Mouse (Mus musculus) Patski (cell line): ENCODE measurements around the gene Olfr592. TPM values are rescaled to one million over a fixed set of nuclear protein-coding genes. Genes with fewer than 3 reads are reported as not detected.
"Not testable (repeated sequence)": the region's sequence is repeated elsewhere in the genome, so short reads cannot be mapped to it uniquely, and the experiment has no call there.

Experiments used
- ATAC-seq: fragments of 100-300 bp; one replicate; pipeline ENCODE4 v1.8.0; 2021
- CTCF ChIA-PET: fragments of 350-600 bp; sonication (Branson Sonifier 250); formaldehyde crosslinking; loops from one replicate; lab custom pipeline; 2022; ENCODE audit warnings: inconsistent platforms; lab: Charles Lee
- POLR2A ChIA-PET: fragments of 350-600 bp; sonication (Branson Sonifier 250); formaldehyde crosslinking; loops from one replicate; lab custom pipeline; 2022; ENCODE audit warnings: antibody characterized with exemption, inconsistent platforms; lab: Charles Lee
- DNase-seq: peaks from one replicate; pipeline ENCODE4 v3.0.0-alpha.2; 2011; ENCODE audit warnings: low read depth, low spot score
- H3K27me3 ChIP-seq: fragments of 371-371 bp; one replicate; pipeline ENCODE4 v1.5.1; 2021
- CTCF ChIP-seq: fragments of 100-300 bp; IDR thresholded peaks from one replicate; pipeline ENCODE4 v1.5.1; 2021
- in situ Hi-C: fragments of 300-500 bp; cut with MboI; formaldehyde crosslinking; loops from 3 replicates; pipeline ENCODE4 v1.11.1; 2018; ENCODE audit warnings: low pct_unique_long_range_greater_than_20kb, mixed read lengths
- polyA plus RNA-seq: library from polyadenylated mRNA; unstranded; gene quantifications from one replicate; pipeline ENCODE4 v1.2.3, GENCODE M21; 2021

Olfr592 gene
- polyA plus RNA-seq: not detected

- H3K27me3 ChIP-seq, in situ Hi-C loops, CTCF ChIA-PET, POLR2A ChIA-PET, ATAC-seq, DNase-seq: not testable (repeated sequence)
Observed at GRCm38 (mm10) chr7:103184503-103184902, at the start of gene Olfr592. Olfr592 (plus strand) TSS chr7:103184803.

- TF ChIP-seq CTCF: no peak
- H3K27me3 ChIP-seq: no peaks in the 10 kb centered on the region
- ATAC-seq (no peak), DNase-seq (no peak)
- in situ Hi-C loops: no loop called here
- POLR2A ChIA-PET: no interaction called here
- CTCF ChIA-PET: no interaction called here
Observed at GRCm38 (mm10) chr7:103140579-103140978, 44.0 kb upstream of the Olfr592 start, which contains the start of gene Olfr588-ps1. Olfr588-ps1 (plus strand) TSS chr7:103140879.

GRCm38 (mm10) chr7:103156256-103156655 lies 28.3 kb upstream of the Olfr592 start, which contains the start of gene Olfr589:
Olfr589 (minus strand) TSS chr7:103156356.
- TF ChIP-seq CTCF: no peak
- in situ Hi-C loops: no loop called here
- POLR2A ChIA-PET: no interaction called here
- DNase-seq (no peak), ATAC-seq (no peak)
- no peaks in the 10 kb centered on the region for H3K27me3 ChIP-seq
- CTCF ChIA-PET: no interaction called here

GRCm38 (mm10) chr7:103169697-103170096 lies 14.9 kb upstream of the Olfr592 start:
- ChIA-PET CTCF (no interaction called here), POLR2A (no interaction called here)
- no peak for DNase-seq
- no peak for TF ChIP-seq CTCF
- no peaks in the 10 kb centered on the region for H3K27me3 ChIP-seq
- no peak for ATAC-seq
- in situ Hi-C loops: no loop called here

DNA sequence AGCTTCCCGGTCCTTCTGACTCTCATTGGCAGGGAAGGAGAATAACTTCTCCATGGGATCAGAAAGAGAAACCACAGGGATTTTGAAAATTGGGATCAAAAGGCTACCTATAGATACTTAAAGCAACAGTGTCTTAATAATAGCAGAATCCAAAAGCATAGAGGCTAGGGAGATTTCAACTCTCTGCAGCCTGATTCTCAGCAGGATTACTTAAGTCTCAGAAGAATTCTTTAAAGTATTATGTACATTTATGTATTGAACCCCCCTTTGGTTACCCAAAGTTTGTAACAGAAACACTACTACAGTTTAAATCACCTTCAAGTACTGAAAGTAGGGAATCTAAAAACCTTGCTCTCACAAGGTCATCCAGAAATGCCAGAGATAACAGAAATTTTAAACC lies 6.4 kb upstream of the Olfr592 start, which contains the start of gene Olfr591:
Olfr591 (minus strand) TSS at position 101 of the 400 bp plus-strand sequence.
- CTCF ChIA-PET: no interaction called here
- in situ Hi-C loops: no loop called here

GRCm38 (mm10) chr7:103211562-103211961 lies 27.0 kb downstream of the Olfr592 start, which contains the start of gene Olfr593:
Olfr593 (plus strand) TSS chr7:103211862.
- H3K27me3 ChIP-seq: no peaks in the 10 kb centered on the region
- ChIA-PET CTCF (no interaction called here), POLR2A (no interaction called here)
- TF ChIP-seq CTCF: no peak
- no peak for DNase-seq
- in situ Hi-C loops: no loop called here
- ATAC-seq: no peak

More for the DNA sequence above, 6.4 kb upstream of the Olfr592 start, which contains the start of gene Olfr591:
- no peak for DNase-seq
- POLR2A ChIA-PET: no interaction called here
- no peaks in the 10 kb centered on the region for H3K27me3 ChIP-seq
- no peak for ATAC-seq
- TF ChIP-seq CTCF: no peak

DNA sequence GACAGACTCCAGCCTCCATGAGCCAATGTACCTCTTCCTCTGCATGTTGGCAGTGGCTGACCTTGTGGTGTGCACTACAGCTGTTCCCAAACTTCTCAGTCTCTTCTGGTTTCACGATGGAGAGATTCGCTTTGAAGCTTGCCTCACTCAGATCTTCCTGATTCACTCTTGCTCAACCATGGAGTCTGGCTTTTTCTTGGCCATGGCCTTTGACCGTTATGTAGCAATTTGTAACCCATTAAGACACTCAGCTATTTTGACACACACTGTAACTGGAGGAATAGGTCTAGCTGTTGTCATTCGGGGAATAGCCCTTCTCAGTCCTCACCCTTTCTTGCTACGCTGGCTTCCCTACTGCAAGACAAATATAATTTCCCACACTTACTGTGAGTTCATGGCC lies 27.4 kb downstream of the Olfr592 start:
- POLR2A ChIA-PET, in situ Hi-C loops, CTCF ChIA-PET, ATAC-seq, DNase-seq, H3K27me3 ChIP-seq: not testable (repeated sequence)

DNA sequence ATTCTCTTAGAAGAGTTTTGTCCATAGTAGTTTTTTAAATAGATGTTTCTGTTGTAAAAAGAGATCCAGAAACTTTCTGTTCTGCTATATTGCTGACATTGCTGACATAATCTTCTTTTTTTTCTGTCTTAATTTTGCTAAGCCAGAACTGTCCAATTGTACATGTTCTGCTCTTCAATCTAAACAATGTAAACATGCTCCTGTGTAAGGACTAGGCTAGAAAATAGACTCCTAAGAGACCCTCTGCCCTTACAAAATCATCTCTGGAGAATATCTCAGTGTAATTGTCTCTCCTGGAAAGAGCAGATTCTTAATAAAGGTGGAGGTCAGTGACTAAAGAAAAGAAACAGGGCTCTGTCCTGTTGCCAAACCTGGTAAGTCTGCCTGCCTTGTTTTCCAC lies 32.1 kb downstream of the Olfr592 start, which contains the start of gene Olfr594:
Olfr594 (plus strand) TSS at position 301 of the 400 bp plus-strand sequence.
- H3K27me3 ChIP-seq: no peaks in the 10 kb centered on the region
- DNase-seq (no peak), ATAC-seq (no peak)
- POLR2A ChIA-PET: no interaction called here
- CTCF ChIA-PET: no interaction called here
- in situ Hi-C loops: no loop called here
- no peak for TF ChIP-seq CTCF

Other genes starting within 250 kb of the Olfr592 start
- not detected for gene Olfr573-ps1, start 242.2 kb upstream of the Olfr592 start, polyA plus RNA-seq
- not detected for gene Olfr574, start 236.3 kb upstream of the Olfr592 start, polyA plus RNA-seq
- gene Olfr575, start 226.0 kb upstream of the Olfr592 start, polyA plus RNA-seq: not detected
- not detected for gene Olfr576, start 222.1 kb upstream of the Olfr592 start, polyA plus RNA-seq
- not detected for gene Olfr577, start 208.9 kb upstream of the Olfr592 start, polyA plus RNA-seq
- not detected for gene Olfr578, start 195.5 kb upstream of the Olfr592 start, polyA plus RNA-seq
- gene Olfr582, start 146.8 kb upstream of the Olfr592 start, polyA plus RNA-seq: not detected
- gene Olfr583, start 133.5 kb upstream of the Olfr592 start, polyA plus RNA-seq: not detected
- gene Olfr584, start 102.9 kb upstream of the Olfr592 start, polyA plus RNA-seq: not detected
- gene Olfr585, start 87.1 kb upstream of the Olfr592 start, polyA plus RNA-seq: not detected
- not detected for gene Olfr586, start 59.2 kb upstream of the Olfr592 start, polyA plus RNA-seq
- not detected for gene Olfr588-ps1, start 43.9 kb upstream of the Olfr592 start, polyA plus RNA-seq
- gene Olfr589, start 28.4 kb upstream of the Olfr592 start, polyA plus RNA-seq: not detected
- not detected for gene Olfr591, start 6.5 kb upstream of the Olfr592 start, polyA plus RNA-seq
- gene Olfr593, start 27.1 kb downstream of the Olfr592 start, polyA plus RNA-seq: not detected
- gene Olfr594, start 32.2 kb downstream of the Olfr592 start, polyA plus RNA-seq: not detected
- not detected for gene Usp17ld, start 67.7 kb downstream of the Olfr592 start, polyA plus RNA-seq
- gene Olfr596, start 120.8 kb downstream of the Olfr592 start, polyA plus RNA-seq: not detected
- not detected for gene Olfr597, start 131.5 kb downstream of the Olfr592 start, polyA plus RNA-seq
- not detected for gene Olfr598, start 138.8 kb downstream of the Olfr592 start, polyA plus RNA-seq
- gene Olfr599, start 151.1 kb downstream of the Olfr592 start, polyA plus RNA-seq: not detected
- not detected for gene Olfr600, start 164.9 kb downstream of the Olfr592 start, polyA plus RNA-seq
- gene Olfr601, start 177.9 kb downstream of the Olfr592 start, polyA plus RNA-seq: not detected
- not detected for gene Olfr603, start 201.4 kb downstream of the Olfr592 start, polyA plus RNA-seq
- gene Usp17lc, start 230.3 kb downstream of the Olfr592 start, polyA plus RNA-seq: not detected